Mouse (Mus musculus) liver, embryonic 14.5 days (tissue): ENCODE results near the gene Hspd1. TPM values are rescaled to one million over a fixed set of nuclear protein-coding genes. Genes with fewer than 3 reads are reported as not detected.
"Not testable (repeated sequence)": the region's sequence is repeated elsewhere in the genome, so short reads cannot be mapped to it uniquely, and the experiment has no call there.

Source experiments
- ATAC-seq: fragments of 200-750 bp; cut with Nextera tagmentation; 2 replicates; pipeline ENCODE4 v1.8.0; 2017; ENCODE audit warnings: moderate number of reproducible peaks, mild to moderate bottlenecking, moderate library complexity; ENCODE audit not compliant: insufficient read depth
- DNase-seq, 3 experiments: peaks; one replicate each; pipeline ENCODE4 v3.0.0-alpha.2; 2012 to 2013; ENCODE audit warnings: low read depth in 3 of 3, low spot score in 3 of 3
- H3K27ac ChIP-seq: fragments of 300-500 bp; sonication (generic); 2 replicates; pipeline ENCODE4 v1.5.1; 2014; ENCODE audit warnings: moderate library complexity, mild to moderate bottlenecking, control low read depth, inconsistent platforms
- H3K27me3 ChIP-seq: fragments of 300-500 bp; sonication (generic); 2 replicates; pipeline ENCODE4 v1.6.1; 2014; ENCODE audit warnings: mild to moderate bottlenecking, low read length, moderate library complexity; ENCODE audit not compliant: control insufficient read depth, insufficient read depth
- H3K36me3 ChIP-seq: fragments of 300-500 bp; sonication (generic); replicated peaks from 2 replicates; pipeline ENCODE4 v1.6.1; 2014; ENCODE audit warnings: low read depth; ENCODE audit not compliant: control insufficient read depth, insufficient read depth
- H3K4me1 ChIP-seq, 2 experiments: fragments of 200-500 bp in 1 of 2; fragments of 300-500 bp in 1 of 2; sonication (generic) in 1 of 2; replicated peaks; 2 replicates each; pipeline ENCODE4 v1.6.1; 2012 to 2014; ENCODE audit warnings: antibody characterized with exemption in 1 of 2, inconsistent platforms in 1 of 2, low read length in 1 of 2; ENCODE audit not compliant: control insufficient read depth in 2 of 2, insufficient read depth in 2 of 2
- H3K4me2 ChIP-seq: fragments of 300-500 bp; sonication (generic); 2 replicates; pipeline ENCODE4 v1.6.1; 2014; ENCODE audit warnings: low read depth, mild to moderate bottlenecking, control low read depth, moderate library complexity
- H3K4me3 ChIP-seq, 2 experiments: fragments of 200-500 bp in 1 of 2; fragments of 300-500 bp in 1 of 2; sonication (generic) in 1 of 2; 2 replicates each; pipeline ENCODE4 v1.5.1; 2012 to 2014; ENCODE audit warnings: low read depth in 2 of 2, low read length in 2 of 2, mild to moderate bottlenecking in 2 of 2, control low read depth in 1 of 2, inconsistent platforms in 1 of 2, moderate library complexity in 1 of 2; ENCODE audit not compliant: insufficient read depth in 1 of 2
- H3K9ac ChIP-seq: fragments of 300-500 bp; sonication (generic); replicated peaks from 2 replicates; pipeline ENCODE4 v1.6.1; 2014; ENCODE audit warnings: mild to moderate bottlenecking, control low read depth, moderate library complexity
- H3K9me3 ChIP-seq: fragments of 300-500 bp; sonication (generic); 2 replicates; pipeline ENCODE4 v1.6.1; 2016; ENCODE audit warnings: low read length, mixed read lengths; ENCODE audit not compliant: control insufficient read depth
- CTCF ChIP-seq: IDR thresholded peaks from 2 replicates; pipeline ENCODE4 v1.5.1; 2016; ENCODE audit warnings: antibody characterized with exemption, low read depth, control low read depth
- EP300 ChIP-seq: IDR thresholded peaks from 2 replicates; pipeline ENCODE4 v1.6.1; 2016; ENCODE audit warnings: antibody characterized with exemption, low read depth
- WGBS: fragments of 180-500 bp; shearing (Covaris S2); extraction: QIAGEN DNeasy Blood & Tissue Kit; methylation state at CpG from one replicate; pipeline ENCODE4 v1.1.7; 2014; ENCODE audit not compliant: insufficient replicate concordance; 5-methylcytosine and 5-hydroxymethylcytosine counted together
- polyA plus RNA-seq, 2 experiments: library from polyadenylated mRNA; depleted of rRNA in 1 of 2; stranded (reverse) in 1 of 2; unstranded in 1 of 2; fragments of >200 nt; fragmentation: Nextera tagmentation in 1 of 2; extraction: Ambion mirVana in 1 of 2; gene quantifications; 2 replicates each; pipeline versions ENCODE4 v1.2.1 to v1.2.3; 2012 to 2014

The Hspd1 gene
- polyA plus RNA-seq, 2 experiments = 163 to 241 TPM

DNA sequence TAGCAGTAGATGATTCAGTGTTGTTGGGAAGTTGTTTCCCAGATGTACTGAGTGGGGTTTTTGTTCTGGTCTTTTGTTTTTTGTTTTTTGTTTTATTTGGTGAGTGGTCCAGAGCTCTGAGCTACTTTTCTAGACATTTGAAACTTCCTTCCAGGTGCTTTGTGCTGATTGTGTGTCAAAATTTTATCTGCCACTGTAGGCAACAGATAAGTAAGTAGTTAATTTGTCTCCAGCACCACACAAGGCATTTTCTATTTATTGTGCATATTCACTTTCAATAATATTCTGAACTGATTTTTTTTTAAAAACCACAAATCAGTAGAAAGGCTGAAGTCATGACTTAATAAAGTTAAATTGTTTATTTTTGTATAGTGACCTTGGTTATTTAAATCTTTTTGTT lies 15.7 kb downstream of the Hspd1 start:
- DNase-seq = not testable (repeated sequence)

DNA sequence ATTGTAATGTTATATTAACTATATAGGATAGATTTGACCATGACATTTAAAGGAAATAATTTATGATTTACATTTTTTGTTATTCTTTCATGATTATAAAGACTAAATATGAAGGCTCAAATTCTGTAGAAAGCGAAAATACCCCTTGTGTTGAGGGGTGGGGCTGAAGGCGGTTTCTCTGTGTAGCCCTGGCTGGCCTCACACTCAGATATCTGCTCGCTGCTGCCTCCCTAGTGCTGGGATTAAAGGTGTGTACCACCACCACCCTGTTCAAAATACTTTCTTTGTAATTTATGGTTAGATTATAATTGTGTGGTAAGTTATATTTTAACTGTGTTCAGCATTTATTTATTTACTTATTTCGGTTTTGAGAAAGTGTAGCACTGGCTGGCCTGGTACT lies 26.3 kb downstream of the Hspd1 start:
- H3K36me3 ChIP-seq = peaks cover 22% of the 10 kb centered on the region
- no peak overlapping the region for H3K27ac ChIP-seq
- H3K4me1 ChIP-seq = peaks cover 12 to 15% of the 10 kb centered on the region in 2 experiments
- no peak overlapping the region for H3K4me3 ChIP-seq
- DNase-seq = no peak
- H3K9me3 ChIP-seq = no peaks in the 10 kb centered on the region
- no peak for ATAC-seq
- TF ChIP-seq CTCF = peak; percentile 14; the same call in 1 of the 2 replicates
- TF ChIP-seq EP300 = no peak
- H3K9ac ChIP-seq = no peak overlapping the region
- H3K27me3 ChIP-seq = no peaks in the 10 kb centered on the region
- H3K4me2 ChIP-seq = no peak overlapping the region
- WGBS = 55% methylated on average over 4 of the region's 4 CpGs

More for the DNA sequence above, 15.7 kb downstream of the Hspd1 start:
- not testable (repeated sequence) for H3K9me3 ChIP-seq, H3K27ac ChIP-seq, ATAC-seq, H3K9ac ChIP-seq, H3K27me3 ChIP-seq, H3K4me3 ChIP-seq, H3K4me2 ChIP-seq
- Histone ChIP-seq H3K36me3 (peaks cover 18% of the 10 kb centered on the region), H3K4me1 (peaks cover 11 to 28% of the 10 kb centered on the region in 2 experiments)
- TF ChIP-seq EP300 = peak; percentile 33; the same call in 1 of the 2 replicates

DNA sequence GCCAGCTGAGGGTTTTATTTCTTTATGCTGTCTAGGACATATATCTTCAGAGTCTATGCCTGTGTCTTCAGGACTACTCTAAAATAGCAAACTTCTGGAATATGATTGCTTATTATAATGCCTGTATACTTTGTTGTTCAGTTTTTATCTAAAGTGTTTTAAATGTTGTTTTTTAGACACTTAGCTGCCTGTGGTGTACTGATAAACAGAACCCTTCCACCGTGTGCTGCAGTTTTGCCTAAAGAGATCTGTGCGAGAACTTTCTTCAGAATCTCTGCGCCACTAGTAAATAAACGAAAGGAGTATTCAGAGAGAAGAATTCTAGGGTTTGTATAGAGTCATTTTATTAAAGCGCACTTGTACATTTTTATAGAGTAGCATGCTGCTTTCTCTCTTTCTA lies 26.9 kb downstream of the Hspd1 start:
- Histone ChIP-seq H3K4me2 (peak overlapping the region; percentile 26; the same call in 1 of the 2 replicates), H3K27me3 (no peaks in the 10 kb centered on the region), H3K36me3 (peaks cover 17% of the 10 kb centered on the region), H3K4me1 (peaks cover 12 to 15% of the 10 kb centered on the region in 2 experiments), H3K9me3 (no peaks in the 10 kb centered on the region), H3K27ac (peak overlapping the region; percentile 44), H3K4me3 (no peak overlapping the region), H3K9ac (peak overlapping the region; percentile 2; the same call in 1 of the 2 replicates)
- WGBS = 41% methylated on average over 5 of the region's 5 CpGs
- no peak; the same call in 1 of the 2 replicates for ATAC-seq
- TF ChIP-seq EP300 = 0 out of 2 replicates have a peak, but pooled peaks have one; percentile 8
- no peak for TF ChIP-seq CTCF
- peak in 1 of 3 experiments; percentile 36 for DNase-seq

DNA sequence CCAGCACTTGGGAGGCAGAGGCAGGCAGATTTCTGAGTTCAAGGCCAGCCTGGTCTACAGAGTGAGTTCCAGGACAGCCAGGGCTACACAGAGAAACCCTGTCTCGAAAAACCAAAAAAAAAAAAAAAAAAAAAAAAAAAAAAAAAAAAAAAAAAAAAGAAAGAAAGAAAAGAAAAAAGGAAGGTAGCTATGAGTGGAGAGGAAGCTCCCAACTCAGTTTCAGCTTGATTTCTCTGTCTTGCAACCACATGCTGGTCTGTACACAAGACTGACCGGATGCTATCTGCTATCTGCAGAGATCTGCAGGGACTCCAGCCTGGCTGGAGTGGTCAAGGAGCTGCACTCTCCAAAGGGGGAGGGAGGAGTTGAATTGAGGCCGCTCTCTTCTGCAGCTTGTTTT lies 29.7 kb downstream of the Hspd1 start:
- H3K27ac ChIP-seq, H3K9ac ChIP-seq, H3K4me3 ChIP-seq, H3K36me3 ChIP-seq, H3K4me2 ChIP-seq, DNase-seq, H3K9me3 ChIP-seq, H3K27me3 ChIP-seq, ATAC-seq: not testable (repeated sequence)
- peaks cover 16 to 20% of the 10 kb centered on the region in 2 experiments for H3K4me1 ChIP-seq
- WGBS = 73% methylated on average over 2 of the region's 3 CpGs

DNA sequence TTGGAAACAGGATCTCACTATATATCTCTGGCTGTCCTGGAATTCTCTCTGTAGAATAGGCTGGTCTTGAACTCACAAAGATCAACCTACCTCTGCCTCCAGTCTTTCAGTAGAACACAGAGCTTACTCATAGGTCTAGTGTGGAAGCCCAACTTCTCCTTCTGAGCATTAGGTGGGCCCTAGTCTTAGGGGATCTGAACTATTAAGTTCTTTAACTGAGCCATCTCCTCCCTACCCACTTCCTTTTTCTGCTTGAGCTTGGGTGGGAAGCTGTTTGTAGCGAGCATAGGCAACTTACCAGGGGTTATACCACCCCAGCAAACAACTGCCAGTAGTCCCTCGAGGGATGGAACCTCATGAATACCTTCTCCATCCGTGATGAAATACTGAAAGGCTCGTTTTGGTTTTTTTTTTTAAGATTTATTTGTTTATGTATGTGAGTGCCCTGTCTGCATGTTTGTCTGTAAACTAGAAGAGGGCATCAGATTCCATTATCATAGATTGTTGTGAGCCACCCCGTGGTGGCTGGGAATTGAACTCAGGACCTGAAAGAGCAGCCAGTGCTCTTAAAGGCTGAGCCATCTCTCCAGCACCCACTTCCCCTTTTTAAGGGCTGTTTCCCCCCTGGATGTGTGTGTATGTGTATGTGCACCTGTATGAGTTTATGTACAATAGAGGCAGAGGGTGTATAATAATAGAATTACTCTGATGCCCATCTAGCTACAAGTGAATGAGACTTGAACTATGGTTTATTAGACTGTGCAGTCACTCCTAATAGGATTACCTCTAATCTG lies 32.5 kb downstream of the Hspd1 start:
- Histone ChIP-seq H3K27me3 (no peaks in the 10 kb centered on the region), H3K4me1 (peaks cover 6 to 17% of the 10 kb centered on the region in 2 experiments; a peak in 2 of 4 replicates), H3K9ac (no peak overlapping the region), H3K9me3 (no peaks in the 10 kb centered on the region), H3K27ac (no peak overlapping the region), H3K4me2 (no peak overlapping the region), H3K4me3 (no peak overlapping the region), H3K36me3 (peaks cover 5% of the 10 kb centered on the region)
- no peak for DNase-seq
- TF ChIP-seq EP300 (no peak), CTCF (no peak)
- WGBS = 62% methylated on average over 5 of the region's 5 CpGs
- no peak for ATAC-seq
